Mouse (Mus musculus): Measurements from ENCODE around the gene Acad11.

DNA sequence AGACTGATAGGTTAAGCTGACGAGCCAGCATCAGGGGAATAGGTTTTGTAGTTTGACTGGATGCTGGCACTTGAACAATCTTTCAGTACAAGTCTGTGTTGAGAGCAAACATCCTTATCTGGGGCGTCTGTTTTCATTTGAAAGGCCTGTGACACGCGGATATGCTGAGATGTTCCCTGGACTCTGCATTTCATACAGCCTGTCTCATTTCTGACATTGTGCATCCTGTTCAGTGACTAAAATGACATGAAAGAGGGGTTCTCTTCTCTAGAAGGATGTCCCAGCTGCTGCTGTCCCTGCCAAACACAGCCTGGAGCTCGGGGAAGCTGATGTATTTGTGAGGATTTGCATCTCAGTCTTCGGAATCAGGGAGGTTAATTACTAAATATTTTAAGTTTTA is 44.3 kb downstream of the Acad11 start:
- TF ChIP-seq POLR2A (IDR thresholded peaks at IDR 0.05; ENCODE audit: borderline replicate concordance, insufficient read depth, low read length) (no peak), CTCF (IDR thresholded peaks at IDR 0.05; ENCODE audit: borderline replicate concordance, insufficient read depth, low read depth, low read length) (no peak)

Data from cerebellum, adult 2 months (tissue).